Mouse (Mus musculus) midbrain, embryonic 14.5 days (tissue): ENCODE measurements around the gene Asic1. TPM values are rescaled to one million over a fixed set of nuclear protein-coding genes. Genes with fewer than 3 reads are reported as not detected.

ENCODE experiments used
- ATAC-seq: fragments of 200-750 bp; cut with Nextera tagmentation; 2 replicates; pipeline ENCODE4 v1.8.0; 2017; ENCODE audit warnings: moderate number of reproducible peaks, moderate library complexity; ENCODE audit not compliant: low FRiP score, low TSS enrichment
- DNase-seq: peaks from one replicate; pipeline ENCODE4 v3.0.0-alpha.2; 2015
- H3K27ac ChIP-seq: fragments of 300-500 bp; sonication (generic); replicated peaks from 2 replicates; pipeline ENCODE4 v1.5.1; 2014; ENCODE audit warnings: mild to moderate bottlenecking, low read depth, low read length, moderate library complexity
- H3K27me3 ChIP-seq: fragments of 300-500 bp; sonication (generic); 2 replicates; pipeline ENCODE4 v1.6.1; 2014; ENCODE audit warnings: low read length, control low read depth, mixed read lengths; ENCODE audit not compliant: control insufficient read depth, insufficient read depth
- H3K36me3 ChIP-seq: fragments of 300-500 bp; sonication (generic); 2 replicates; pipeline ENCODE4 v1.6.1; 2014; ENCODE audit warnings: low read length, control low read depth; ENCODE audit not compliant: control insufficient read depth, insufficient read depth
- H3K4me1 ChIP-seq: fragments of 300-500 bp; sonication (generic); 2 replicates; pipeline ENCODE4 v1.6.1; 2014; ENCODE audit warnings: mild to moderate bottlenecking, antibody characterized with exemption, low read length, control low read depth; ENCODE audit not compliant: control insufficient read depth, insufficient read depth
- H3K4me2 ChIP-seq: fragments of 300-500 bp; sonication (generic); 2 replicates; pipeline ENCODE4 v1.6.1; 2014; ENCODE audit warnings: mild to moderate bottlenecking, low read length, moderate library complexity
- H3K4me3 ChIP-seq: fragments of 300-500 bp; sonication (generic); replicated peaks from 2 replicates; pipeline ENCODE4 v1.5.1; 2014; ENCODE audit warnings: low read depth, low read length
- H3K9ac ChIP-seq: fragments of 300-500 bp; sonication (generic); replicated peaks from 2 replicates; pipeline ENCODE4 v1.6.1; 2014; ENCODE audit warnings: mild to moderate bottlenecking, low read length, moderate library complexity
- H3K9me3 ChIP-seq: fragments of 300-500 bp; sonication (generic); 2 replicates; pipeline ENCODE4 v1.6.1; 2016; ENCODE audit warnings: low read length, control low read depth, mixed read lengths; ENCODE audit not compliant: control insufficient read depth
- WGBS: fragments of 180-500 bp; shearing (Covaris S2); extraction: QIAGEN DNeasy Blood & Tissue Kit; methylation state at CpG from one replicate; pipeline ENCODE4 v1.1.7; 2014; 5-methylcytosine and 5-hydroxymethylcytosine counted together
- polyA plus RNA-seq: library from polyadenylated mRNA; unstranded; fragments of >200 nt; fragmentation: Nextera tagmentation; extraction: Ambion mirVana; gene quantifications from 2 replicates; pipeline ENCODE4 v1.2.1, GENCODE M21; 2014

Gene Asic1
- polyA plus RNA-seq, 1 experiment from 2014 or later, result 53.5 TPM

DNA sequence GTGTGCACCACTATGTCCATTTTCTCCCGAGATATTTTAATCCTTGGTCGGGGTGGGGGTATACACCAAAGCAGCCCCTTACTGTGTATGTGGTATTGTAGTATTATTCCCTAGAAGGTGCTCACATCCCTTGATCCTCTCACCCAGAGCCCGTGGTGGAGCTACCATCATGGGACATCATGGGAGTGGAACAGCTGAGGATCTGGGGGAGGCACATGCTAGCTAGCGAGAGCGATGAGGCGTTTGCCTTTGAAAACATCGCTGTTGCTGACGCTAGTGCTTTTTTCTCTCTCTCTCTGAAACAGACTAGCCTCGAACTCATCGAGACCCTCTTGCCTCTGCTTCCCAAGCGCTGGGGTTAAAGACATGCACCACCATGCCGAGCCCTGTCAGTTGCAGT, 46.6 kb downstream of the Asic1 start:
- Histone ChIP-seq H3K27me3 (no peaks in the 10 kb centered on the region), H3K4me2 (no peak overlapping the region), H3K9me3 (no peaks in the 10 kb centered on the region), H3K36me3 (peaks cover 63% of the 10 kb centered on the region), H3K27ac (no peak overlapping the region), H3K4me3 (no peak overlapping the region), H3K4me1 (no peaks in the 10 kb centered on the region), H3K9ac (no peak overlapping the region)
- ATAC-seq (no peak), DNase-seq (no peak)
- 87% methylated on average over 12 of the region's 12 CpGs for WGBS

- DNase-seq (peak; percentile 21), ATAC-seq (no peak)
- H3K9ac ChIP-seq, result no peak within 1 kb of the TSS
- H3K4me2 ChIP-seq, result no peak within 1 kb of the TSS
- peak within 1 kb of the TSS; percentile 70; the same call in 1 of the 2 replicates for H3K27ac ChIP-seq
- H3K9me3 ChIP-seq, result no peaks in the 10 kb centered on the region
- 70% methylated on average over 26 of the region's 26 CpGs for WGBS
- peaks cover 63% of the 10 kb centered on the region for H3K36me3 ChIP-seq
- no peak within 1 kb of the TSS for H3K4me3 ChIP-seq
- H3K27me3 ChIP-seq, result no peaks in the 10 kb centered on the region
- H3K4me1 ChIP-seq, result no peaks in the 10 kb centered on the region
Observed at GRCm38 (mm10) chr15:99717386-99718334, 47.5 kb downstream of the Asic1 start, which contains the start of gene Gpd1. TSS of gene Gpd1 (plus strand) at chr15:99717515.

DNA sequence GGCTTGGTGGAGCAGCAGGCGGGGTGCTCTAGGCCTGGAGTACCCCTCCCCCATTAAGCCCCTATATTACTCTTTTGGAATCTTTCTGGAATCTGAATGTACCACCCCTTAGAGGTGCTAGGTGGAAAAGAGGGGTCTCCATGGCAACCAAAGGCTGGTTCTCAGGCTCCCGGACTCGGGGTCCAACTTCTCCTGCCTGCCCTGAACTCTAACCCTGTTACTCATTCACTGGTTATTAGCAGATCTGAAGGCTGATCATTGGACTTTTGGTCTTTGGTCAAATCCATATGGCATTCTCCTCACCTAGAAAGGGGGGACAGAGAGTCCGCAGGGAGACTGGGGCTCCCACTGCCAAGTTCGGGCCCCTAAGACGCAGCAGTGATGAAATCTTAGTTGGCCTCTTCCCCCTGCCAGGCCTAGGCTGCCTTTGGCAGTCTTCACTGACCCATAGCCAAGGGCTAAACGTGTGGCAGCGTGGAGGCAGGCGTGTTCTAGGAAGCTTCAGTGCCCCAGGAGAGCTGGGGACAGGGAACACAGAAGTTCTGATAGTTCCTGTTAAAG, 48.4 kb downstream of the Asic1 start:
- Histone ChIP-seq H3K9me3 (no peaks in the 10 kb centered on the region), H3K9ac (no peak overlapping the region), H3K4me3 (no peak overlapping the region), H3K4me2 (no peak overlapping the region), H3K36me3 (peaks cover 61% of the 10 kb centered on the region), H3K4me1 (0 out of 2 replicates have a peak, but pooled peaks cover 2% of the 10 kb centered on the region), H3K27ac (no peak overlapping the region), H3K27me3 (no peaks in the 10 kb centered on the region)
- WGBS, result 76% methylated on average over 9 of the region's 9 CpGs
- ATAC-seq, result no peak
- no peak for DNase-seq

GRCm38 (mm10) chr15:99719865-99720264, 49.7 kb downstream of the Asic1 start:
- WGBS, result 80% methylated on average over 8 of the region's 8 CpGs
- ATAC-seq, result no peak
- Histone ChIP-seq H3K9ac (no peak overlapping the region), H3K36me3 (peaks cover 54% of the 10 kb centered on the region), H3K4me3 (no peak overlapping the region), H3K27me3 (no peaks in the 10 kb centered on the region), H3K27ac (no peak overlapping the region), H3K9me3 (no peaks in the 10 kb centered on the region), H3K4me1 (peaks cover 11% of the 10 kb centered on the region; the same call in 1 of the 2 replicates), H3K4me2 (no peak overlapping the region)
- no peak for DNase-seq

DNA sequence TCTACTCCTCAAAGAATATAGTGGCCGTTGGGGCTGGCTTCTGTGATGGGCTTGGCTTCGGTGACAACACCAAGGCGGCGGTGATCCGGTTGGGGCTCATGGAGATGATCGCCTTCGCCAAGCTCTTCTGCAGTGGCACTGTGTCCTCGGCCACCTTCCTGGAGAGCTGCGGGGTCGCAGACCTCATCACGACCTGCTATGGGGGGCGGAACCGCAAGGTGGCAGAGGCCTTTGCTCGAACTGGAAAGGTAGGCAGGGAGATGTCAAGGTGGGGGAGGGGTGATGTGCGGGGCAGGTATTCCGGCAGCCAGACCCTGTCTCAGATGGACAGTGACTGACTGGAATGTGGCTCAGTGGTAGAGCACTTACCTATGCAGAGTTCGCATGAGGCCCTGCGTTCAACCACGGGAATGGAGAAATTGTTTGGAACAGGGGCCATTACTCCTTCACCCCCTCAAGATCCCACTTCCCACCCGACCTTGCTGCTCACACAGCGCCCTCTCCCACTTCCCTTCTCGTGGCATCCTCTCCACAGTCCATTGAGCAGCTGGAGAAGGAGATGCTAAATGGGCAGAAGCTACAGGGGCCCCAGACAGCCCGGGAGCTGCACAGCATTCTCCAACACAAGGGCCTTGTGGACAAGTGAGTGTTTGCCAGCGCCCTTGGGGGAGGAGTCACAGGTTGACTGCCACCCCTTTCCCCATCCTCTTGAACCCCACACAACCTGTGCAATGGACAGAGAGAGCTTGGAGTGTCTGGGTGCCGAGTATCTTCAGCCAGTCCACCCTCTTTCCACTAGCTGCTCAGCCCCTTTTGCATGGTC, 52.0 kb downstream of the Asic1 start:
- Histone ChIP-seq H3K4me1 (peaks cover 20% of the 10 kb centered on the region), H3K9me3 (no peaks in the 10 kb centered on the region), H3K36me3 (peaks cover 46% of the 10 kb centered on the region), H3K27me3 (no peaks in the 10 kb centered on the region), H3K4me2 (no peak overlapping the region), H3K4me3 (no peak overlapping the region), H3K9ac (no peak overlapping the region), H3K27ac (no peak overlapping the region)
- ATAC-seq (no peak), DNase-seq (no peak)
- 84% methylated on average over 25 of the region's 25 CpGs for WGBS

DNA sequence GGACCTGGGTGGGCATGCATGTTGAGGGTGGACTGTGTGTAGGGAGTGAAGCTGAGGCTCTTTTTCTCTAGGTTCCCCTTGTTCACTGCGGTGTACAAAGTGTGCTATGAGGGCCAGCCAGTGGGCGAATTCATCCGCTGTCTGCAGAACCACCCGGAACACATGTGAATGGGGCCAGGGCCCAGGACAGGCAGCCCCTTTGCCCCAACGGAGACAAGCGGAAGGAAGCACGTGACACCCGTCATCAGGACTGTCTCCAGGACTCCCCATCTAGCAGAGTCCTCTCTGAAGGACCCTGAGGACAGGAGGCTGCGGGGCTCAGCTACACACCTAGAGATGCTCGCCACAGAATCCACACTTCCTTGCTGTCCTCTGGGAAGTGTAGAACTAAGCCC, 52.9 kb downstream of the Asic1 start:
- H3K27ac ChIP-seq, result 0 out of 2 replicates have a peak overlapping the region, but pooled peaks have one; percentile 34
- 50% methylated on average over 10 of the region's 10 CpGs for WGBS

GRCm38 (mm10) chr15:99723515-99724291, 53.5 kb downstream of the Asic1 start:
- 20% methylated on average over 11 of the region's 11 CpGs for WGBS
- Histone ChIP-seq H3K4me2 (no peak overlapping the region), H3K9me3 (no peaks in the 10 kb centered on the region), H3K4me1 (peaks cover 20% of the 10 kb centered on the region), H3K4me3 (no peak overlapping the region), H3K27me3 (no peaks in the 10 kb centered on the region), H3K9ac (no peak overlapping the region), H3K27ac (peak overlapping the region; percentile 34; the same call in 1 of the 2 replicates), H3K36me3 (peaks cover 49% of the 10 kb centered on the region)
- ATAC-seq, result no peak
- DNase-seq, result peak; percentile 35

More for the DNA sequence above, 52.9 kb downstream of the Asic1 start:
- H3K27me3 ChIP-seq, result no peaks in the 10 kb centered on the region
- H3K4me3 ChIP-seq, result no peak overlapping the region
- peaks cover 48% of the 10 kb centered on the region for H3K36me3 ChIP-seq
- ATAC-seq (no peak), DNase-seq (no peak)
- no peak overlapping the region for H3K9ac ChIP-seq
- H3K4me1 ChIP-seq, result peaks cover 20% of the 10 kb centered on the region
- no peak overlapping the region for H3K4me2 ChIP-seq
- no peaks in the 10 kb centered on the region for H3K9me3 ChIP-seq
